ENCODE assay signal across 8 mouse cellular contexts in the genomic region with DNA sequence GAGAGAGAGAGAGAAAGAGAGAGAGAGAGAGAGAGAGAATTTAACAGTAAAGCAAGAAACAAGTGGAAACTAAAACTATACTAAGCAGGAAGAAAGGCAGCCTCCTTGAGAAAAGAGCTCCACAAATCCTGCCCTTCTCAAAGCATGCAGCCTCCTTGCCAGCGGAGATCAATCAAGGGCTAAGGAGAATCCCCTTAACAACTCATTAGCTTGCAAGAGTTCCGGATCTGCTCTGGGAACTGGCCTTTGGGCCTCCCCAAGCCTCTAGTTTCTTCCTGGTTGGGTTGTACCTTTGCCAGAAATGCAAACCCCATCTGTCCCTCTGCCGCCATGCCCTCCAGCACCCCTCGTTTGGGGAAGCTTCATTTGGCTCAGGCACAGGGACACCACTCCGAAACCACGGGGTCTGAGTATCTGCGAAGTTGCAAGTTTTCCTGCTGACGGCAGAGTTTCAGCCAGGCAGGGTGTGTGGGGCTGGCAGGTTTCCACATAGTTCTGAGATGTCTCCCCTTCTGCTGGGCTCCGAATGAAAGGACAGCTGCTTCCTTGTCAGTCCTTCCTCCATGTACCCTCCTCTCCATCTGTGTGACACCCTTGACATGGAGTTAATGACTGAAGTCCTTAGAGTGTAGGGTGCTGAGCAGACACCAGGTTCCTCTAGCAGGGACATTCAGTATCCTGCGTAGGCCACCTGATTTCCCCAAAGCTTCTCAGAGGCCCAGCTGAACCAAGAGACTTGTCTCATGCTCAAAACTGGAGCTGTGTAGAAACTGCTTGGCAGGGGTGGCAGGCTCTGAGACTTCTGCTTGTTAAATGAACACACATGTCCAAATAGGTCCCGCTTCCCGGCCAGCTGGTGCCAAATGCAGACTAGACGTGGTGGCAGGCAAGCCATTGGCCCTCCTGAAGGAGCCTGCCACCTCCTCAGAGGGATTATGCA.
DNase-seq lines count a peak whose midpoint lies in the region; ATAC-seq and TF ChIP-seq lines count a peak whose summit lies in the region.

No protein-coding gene starts in this region.

- H3K9ac ChIP-seq in heart, adult 2 months (ENCODE audit: low read depth, low read length), result no peak overlapping the region
- no peak overlapping the region for H3K9ac ChIP-seq in heart, embryonic 12.5 days
- H3K9ac ChIP-seq in midbrain, embryonic 14.5 days (replicated peaks; ENCODE audit: low read length), result no peak overlapping the region

- intact Hi-C loops in heart, adult 2 months (cut with DNase I), result no loop called here
- intact Hi-C loops in heart, postnatal 25 days (cut with DNase I), result no loop called here
- intact Hi-C loops in left cerebral cortex, adult 2 months (cut with DNase I), result no loop called here

- H3K4me2 ChIP-seq in heart, embryonic 12.5 days, result no peak overlapping the region
- no peak overlapping the region for H3K4me2 ChIP-seq in midbrain, embryonic 14.5 days (ENCODE audit: low read length)

- TF ChIP-seq EP300 in heart, adult 2 months (IDR thresholded peaks at IDR 0.05; ENCODE audit: insufficient read depth, low read depth, low read length), result no peak

- no peak overlapping the region for H3K4me3 ChIP-seq in heart, adult 2 months
- no peak overlapping the region for H3K4me3 ChIP-seq in heart, embryonic 12.5 days
- no peak overlapping the region for H3K4me3 ChIP-seq in left cerebral cortex, adult 2 months
- H3K4me3 ChIP-seq in midbrain, embryonic 14.5 days (replicated peaks; ENCODE audit: low read depth, low read length), result no peak overlapping the region

- no peak overlapping the region for H3K27ac ChIP-seq in heart, adult 2 months
- H3K27ac ChIP-seq in heart, embryonic 12.5 days (ENCODE audit: poor library complexity, severe bottlenecking), result no peak overlapping the region
- H3K27ac ChIP-seq in left cerebral cortex, adult 2 months, result peak overlapping the region; percentile 69
- H3K27ac ChIP-seq in midbrain, embryonic 14.5 days (replicated peaks; ENCODE audit: low read depth, low read length), result peak overlapping the region; percentile 16; the same call in 1 of the 2 replicates

- DNase-seq in heart, adult 2 months, result peak; percentile 34 to 48
- peak; percentile 57 to 63 for DNase-seq in cerebellum, postnatal 25 days
- peak; percentile 16 for DNase-seq in heart, postnatal 25 days (ENCODE audit: low spot score)
- peak; percentile 21 to 32 for DNase-seq in left cerebral cortex, adult 2 months (ENCODE audit: extremely low spot score in 1 of 2, low spot score in 2 of 2)
- peak; percentile 53 for DNase-seq in midbrain, embryonic 14.5 days
- DNase-seq in urinary bladder, postnatal 36 days (ENCODE audit: low spot score in 2 of 2), result peak; percentile 33 to 40

- H3K4me1 ChIP-seq in heart, adult 2 months (ENCODE audit: control insufficient read depth, insufficient read depth, low read length), result peaks cover 1% of the 10 kb centered on the region; the same call in 1 of the 2 replicates
- H3K4me1 ChIP-seq in heart, embryonic 12.5 days (replicated peaks), result no peaks in the 10 kb centered on the region
- H3K4me1 ChIP-seq in midbrain, embryonic 14.5 days (ENCODE audit: control insufficient read depth, insufficient read depth, low read length), result 0 out of 2 replicates have a peak, but pooled peaks cover 3% of the 10 kb centered on the region

- no peaks in the 10 kb centered on the region for H3K36me3 ChIP-seq in heart, adult 2 months (ENCODE audit: control insufficient read depth, insufficient read depth, low read length)
- H3K36me3 ChIP-seq in heart, embryonic 12.5 days, result peaks cover 6% of the 10 kb centered on the region; the same call in 1 of the 2 replicates
- no peaks in the 10 kb centered on the region for H3K36me3 ChIP-seq in midbrain, embryonic 14.5 days (ENCODE audit: control insufficient read depth, insufficient read depth, low read length)

- ATAC-seq in heart, embryonic 12.5 days (ENCODE audit: insufficient number of reproducible peaks, low FRiP score), result no peak
- ATAC-seq in midbrain, embryonic 14.5 days (ENCODE audit: low FRiP score, low TSS enrichment), result no peak
- no peak for ATAC-seq in activated CD4-positive, CD25-positive, alpha-beta regulatory T cell, adult 4 months

- H3K79me2 ChIP-seq in heart, adult 2 months (replicated peaks; ENCODE audit: control insufficient read depth, insufficient read depth, low read length), result no peaks in the 10 kb centered on the region

- peaks cover 12% of the 10 kb centered on the region; the same call in 1 of the 2 replicates for H3K9me3 ChIP-seq in heart, embryonic 12.5 days (replicated peaks)
- H3K9me3 ChIP-seq in midbrain, embryonic 14.5 days (ENCODE audit: control insufficient read depth, low read length), result no peaks in the 10 kb centered on the region

- no peaks in the 10 kb centered on the region for H3K27me3 ChIP-seq in heart, adult 2 months (ENCODE audit: control insufficient read depth, insufficient read depth, low read length)
- no peaks in the 10 kb centered on the region for H3K27me3 ChIP-seq in heart, embryonic 12.5 days (replicated peaks)
- H3K27me3 ChIP-seq in midbrain, embryonic 14.5 days (ENCODE audit: control insufficient read depth, insufficient read depth, low read length), result no peaks in the 10 kb centered on the region

- TF ChIP-seq CTCF in heart, adult 2 months (IDR thresholded peaks at IDR 0.05), result no peak
- no peak for TF ChIP-seq CTCF in left cerebral cortex, adult 2 months (IDR thresholded peaks at IDR 0.05)

- 42% methylated on average over 13 of the region's 13 CpGs for WGBS in heart, adult 2 months
- WGBS in heart, embryonic 12.5 days, result 54% methylated on average over 13 of the region's 13 CpGs
- WGBS in midbrain, embryonic 14.5 days, result 40% methylated on average over 13 of the region's 13 CpGs

- TF ChIP-seq POLR2A in heart, adult 2 months (IDR thresholded peaks at IDR 0.05; ENCODE audit: insufficient read depth, low read depth, low read length), result no peak

Comparison
In these comparisons a context has a peak if more than half of its experiments do, and no peak if none do; other contexts are left out.
1. H3K27ac ChIP-seq: peak in left cerebral cortex, adult 2 months (single experiment) and midbrain, embryonic 14.5 days (single experiment); none in heart, adult 2 months (single experiment) and heart, embryonic 12.5 days (single experiment).
2. Peak in every context shown above with its lines, with median percentiles within 50 percentile points of each other: DNase-seq.